Mouse (Mus musculus) layer of hippocampus, postnatal 14 days (tissue): ENCODE results near the gene Olfr920. TPM values are rescaled to one million over a fixed set of nuclear protein-coding genes. Genes with fewer than 3 reads are reported as not detected.

Source experiments
- DNase-seq, 2 experiments: peaks; one replicate each; pipeline ENCODE4 v3.0.0; 2021 to 2022; ENCODE audit warnings: low spot score in 2 of 2, mixed read lengths in 1 of 2
- long read RNA-seq, 2 experiments: library from polyadenylated mRNA; stranded (forward); transcript quantifications; one replicate each; pipeline ENCODE4 v2.0.0; 2021
- total RNA-seq, 2 experiments: library from RNA; stranded (reverse); gene quantifications; 2 replicates each; pipeline ENCODE4 v1.2.3; 2021

The Olfr920 gene
- under 1 TPM in 1 of 2 experiments, not detected in 1; 0.07 TPM for total RNA-seq
- long read RNA-seq, experiment 1 = 0 reads
- long read RNA-seq, experiment 2 = 0 reads

- no peak for DNase-seq
Measured at GRCm38 (mm10) chr9:38751999-38752398, at the start of gene Olfr920. TSS of gene Olfr920 (plus strand) at chr9:38752299.

- DNase-seq = peak in 1 of 2 experiments; percentile 11
Measured at GRCm38 (mm10) chr9:38718102-38718501, 34.0 kb upstream of the Olfr920 start, which contains the start of gene Vwa5a. TSS of gene Vwa5a (plus strand) at chr9:38718268.

- no peak for DNase-seq
Measured at GRCm38 (mm10) chr9:38718927-38719441, 33.1 kb upstream of the Olfr920 start.

- DNase-seq = no peak
Measured at GRCm38 (mm10) chr9:38724044-38724443, 28.1 kb upstream of the Olfr920 start.

- no peak for DNase-seq
Measured at GRCm38 (mm10) chr9:38728218-38728617, 23.9 kb upstream of the Olfr920 start.

GRCm38 (mm10) chr9:38741408-38741807 lies 10.7 kb upstream of the Olfr920 start:
- DNase-seq = no peak

GRCm38 (mm10) chr9:38744619-38745315 lies 7.3 kb upstream of the Olfr920 start:
- no peak for DNase-seq

- no peak for DNase-seq
Measured at GRCm38 (mm10) chr9:38772768-38773167, 20.7 kb downstream of the Olfr920 start, which contains the start of gene Olfr921. TSS of gene Olfr921 (plus strand) at chr9:38773068.

GRCm38 (mm10) chr9:38792689-38793088 lies 40.6 kb downstream of the Olfr920 start:
- no peak for DNase-seq

GRCm38 (mm10) chr9:38805696-38806095 lies 53.6 kb downstream of the Olfr920 start:
- DNase-seq = peak in 1 of 2 experiments; percentile 3

Other genes with a start within 250 kb of the Olfr920 start
- gene Olfr911-ps1, start 230.7 kb upstream of the Olfr920 start, total RNA-seq = not detected
- not detected for gene Olfr910, start 214.4 kb upstream of the Olfr920 start, total RNA-seq
- not detected for gene Olfr912, start 172.1 kb upstream of the Olfr920 start, total RNA-seq
- not detected for gene Olfr913, start 159.5 kb upstream of the Olfr920 start, total RNA-seq
- not detected for gene Olfr914, start 147.2 kb upstream of the Olfr920 start, total RNA-seq
- not detected for gene Olfr916, start 92.4 kb upstream of the Olfr920 start, total RNA-seq
- not detected for gene Olfr917, start 86.5 kb upstream of the Olfr920 start, total RNA-seq
- gene Olfr918, start 77.7 kb upstream of the Olfr920 start, total RNA-seq = not detected
- gene Olfr919, start 48.6 kb upstream of the Olfr920 start, total RNA-seq = not detected
- 1 to 10 TPM; 7.8 to 9.8 TPM for gene Vwa5a, start 34.0 kb upstream of the Olfr920 start, total RNA-seq
- not detected for gene Olfr921, start 20.8 kb downstream of the Olfr920 start, total RNA-seq
- gene Olfr922, start 62.3 kb downstream of the Olfr920 start, total RNA-seq = not detected
- not detected for gene Olfr923, start 74.2 kb downstream of the Olfr920 start, total RNA-seq
- not detected for gene Olfr924, start 92.2 kb downstream of the Olfr920 start, total RNA-seq
- gene Olfr26, start 102.8 kb downstream of the Olfr920 start, total RNA-seq = not detected
- not detected for gene Olfr926, start 124.8 kb downstream of the Olfr920 start, total RNA-seq
- gene Olfr930, start 177.5 kb downstream of the Olfr920 start, total RNA-seq = not detected
- not detected for gene Olfr933, start 220.0 kb downstream of the Olfr920 start, total RNA-seq
- not detected for gene Olfr934, start 236.0 kb downstream of the Olfr920 start, total RNA-seq
- gene Olfr935, start 247.4 kb downstream of the Olfr920 start, total RNA-seq = not detected